Mouse (Mus musculus) olfactory bulb, adult 2 months (tissue): Measurements from ENCODE around the gene Entpd7. TPM values are rescaled to one million over a fixed set of nuclear protein-coding genes. Genes with fewer than 3 reads are reported as not detected.

Experiments
- H3K27ac ChIP-seq: fragments of 200-500 bp; 2 replicates; pipeline ENCODE4 v1.5.1; 2012; ENCODE audit warnings: low read depth, low read length; ENCODE audit not compliant: insufficient read depth
- H3K4me1 ChIP-seq: fragments of 200-500 bp; 2 replicates; pipeline ENCODE4 v1.6.1; 2012; ENCODE audit warnings: low read length; ENCODE audit not compliant: control insufficient read depth, insufficient read depth
- H3K4me3 ChIP-seq: fragments of 200-500 bp; 2 replicates; pipeline ENCODE4 v1.5.1; 2012; ENCODE audit warnings: mild to moderate bottlenecking, low read depth, low read length, moderate library complexity; ENCODE audit not compliant: insufficient read depth
- CTCF ChIP-seq: fragments of 200-500 bp; IDR thresholded peaks from 2 replicates; pipeline ENCODE4 v1.5.1; 2012; ENCODE audit warnings: low read depth, mild to moderate bottlenecking, low read length, moderate library complexity; ENCODE audit not compliant: insufficient read depth
- POLR2A ChIP-seq: fragments of 200-500 bp; IDR thresholded peaks from 2 replicates; pipeline ENCODE4 v1.6.1; 2012; ENCODE audit warnings: mild to moderate bottlenecking, low read depth, low read length, moderate library complexity; ENCODE audit not compliant: insufficient read depth
- WGBS: fragments of 180-500 bp; shearing (Covaris S2); methylation state at CpG from one replicate; pipeline ENCODE4 v1.1.7; 2018; 5-methylcytosine and 5-hydroxymethylcytosine counted together
- polyA plus RNA-seq: library from polyadenylated mRNA; stranded (reverse); fragments of >200 nt; gene quantifications from 2 replicates; pipeline ENCODE4 v1.2.4, GENCODE M21; 2012; ENCODE audit warnings: low replicate concordance; ENCODE audit not compliant: missing spikeins, insufficient read depth, insufficient read length

The Entpd7 gene
- polyA plus RNA-seq, 1 experiment, result not detected

GRCm38 (mm10) chr19:43669136-43669759 lies 20.2 kb upstream of the Entpd7 start:
- WGBS, result 71% methylated on average over 8 of the region's 8 CpGs
- no peak overlapping the region for H3K27ac ChIP-seq
- TF ChIP-seq POLR2A (no peak), CTCF (no peak)
- peaks cover 14% of the 10 kb centered on the region for H3K4me1 ChIP-seq
- no peak overlapping the region for H3K4me3 ChIP-seq

- 70% methylated on average over 7 of the region's 7 CpGs for WGBS
- peaks cover 14% of the 10 kb centered on the region for H3K4me1 ChIP-seq
- H3K27ac ChIP-seq, result no peak overlapping the region
- TF ChIP-seq CTCF (no peak), POLR2A (no peak)
- H3K4me3 ChIP-seq, result no peak overlapping the region
Measured at GRCm38 (mm10) chr19:43671054-43671453, 18.4 kb upstream of the Entpd7 start.

GRCm38 (mm10) chr19:43673513-43674315 lies 15.8 kb upstream of the Entpd7 start:
- Histone ChIP-seq H3K4me3 (peak overlapping the region; percentile 63), H3K27ac (no peak overlapping the region), H3K4me1 (peaks cover 8% of the 10 kb centered on the region; the same call in 1 of the 2 replicates)
- 3% methylated on average over 21 of the region's 21 CpGs for WGBS
- TF ChIP-seq POLR2A (no peak), CTCF (no peak)

- peak overlapping the region; percentile 63 for H3K4me3 ChIP-seq
- no peak overlapping the region for H3K27ac ChIP-seq
- under 1% methylated on average over 27 of the region's 29 CpGs for WGBS
- TF ChIP-seq POLR2A (no peak), CTCF (no peak)
- peaks cover 8% of the 10 kb centered on the region; the same call in 1 of the 2 replicates for H3K4me1 ChIP-seq
Measured at GRCm38 (mm10) chr19:43674316-43674689, 15.2 kb upstream of the Entpd7 start.

GRCm38 (mm10) chr19:43674730-43675524 lies 14.5 kb upstream of the Entpd7 start, which contains the start of gene Slc25a28:
Slc25a28 (minus strand) TSS chr19:43674881.
- peak; percentile 81 for TF ChIP-seq POLR2A
- TF ChIP-seq CTCF, result peak; percentile 48

GRCm38 (mm10) chr19:43675525-43676400 lies 13.7 kb upstream of the Entpd7 start:
- H3K4me1 ChIP-seq, result peaks cover 3% of the 10 kb centered on the region; the same call in 1 of the 2 replicates
- H3K27ac ChIP-seq, result peak overlapping the region; percentile 93
- under 1% methylated on average over 43 of the region's 43 CpGs for WGBS
- H3K4me3 ChIP-seq, result peak overlapping the region; percentile 75
- no peak for TF ChIP-seq POLR2A
- TF ChIP-seq CTCF, result no peak

More at GRCm38 (mm10) chr19:43674730-43675524, 14.5 kb upstream of the Entpd7 start, which contains the start of gene Slc25a28:
- Histone ChIP-seq H3K27ac (peak within 1 kb of the TSS; percentile 93), H3K4me3 (peak within 1 kb of the TSS; percentile 75), H3K4me1 (peaks cover 5% of the 10 kb centered on the region; the same call in 1 of the 2 replicates)
- WGBS, result under 1% methylated on average over 79 of the region's 79 CpGs

- Histone ChIP-seq H3K4me3 (no peak overlapping the region), H3K27ac (no peak overlapping the region), H3K4me1 (no peaks in the 10 kb centered on the region)
- WGBS, result 83% methylated on average over 8 of the region's 8 CpGs
- TF ChIP-seq CTCF (no peak), POLR2A (no peak)
Measured at GRCm38 (mm10) chr19:43678467-43679003, 10.9 kb upstream of the Entpd7 start.
